Mouse (Mus musculus): ENCODE data around the gene Cd300a.

GRCm38 (mm10) chr11:114917120-114917519 lies 27.3 kb downstream of the Cd300a start:
- TF ChIP-seq CTCF (IDR thresholded peaks at IDR 0.05; ENCODE audit: borderline replicate concordance, extremely low read depth, insufficient read depth, insufficient read length) (no peak), POLR2A (IDR thresholded peaks at IDR 0.05; ENCODE audit: borderline replicate concordance, extremely low read depth, insufficient read depth, insufficient read length, poor library complexity, severe bottlenecking) (no peak)
